Mouse (Mus musculus): ENCODE measurements around the gene Otog. TPM values are rescaled to one million over a fixed set of nuclear protein-coding genes. Genes with fewer than 3 reads are reported as not detected.

Otog gene
- total and polyA plus RNA-seq, 2 experiments from 2014 or later: 0.01 to 0.11 TPM

GRCm38 (mm10) chr7:46226936-46227335 lies 13.9 kb upstream of the Otog start:
- H3K4me2 ChIP-seq (ENCODE audit: low read depth, low read length, poor library complexity, severe bottlenecking): no peak overlapping the region
- H3K27me3 ChIP-seq (ENCODE audit: insufficient read depth, low read length): no peaks in the 10 kb centered on the region
- peak; percentile 52 for DNase-seq (ENCODE audit: low spot score)
- H3K36me3 ChIP-seq (ENCODE audit: insufficient read depth, low read length): no peaks in the 10 kb centered on the region
- H3K27ac ChIP-seq (ENCODE audit: low read depth, low read length): no peak overlapping the region
- H3K9ac ChIP-seq (replicated peaks; ENCODE audit: low read length, poor library complexity, severe bottlenecking): no peak overlapping the region
- H3K9me3 ChIP-seq (ENCODE audit: low read length): no peaks in the 10 kb centered on the region
- no peak for TF ChIP-seq CTCF (IDR thresholded peaks at IDR 0.05)
- no peak for ATAC-seq (ENCODE audit: low FRiP score)
- H3K4me3 ChIP-seq (ENCODE audit: low read depth, low read length): no peak overlapping the region
- WGBS: 56% methylated on average over 4 of the region's 4 CpGs
- no peaks in the 10 kb centered on the region for H3K4me1 ChIP-seq (ENCODE audit: insufficient read depth, low read length)

DNA sequence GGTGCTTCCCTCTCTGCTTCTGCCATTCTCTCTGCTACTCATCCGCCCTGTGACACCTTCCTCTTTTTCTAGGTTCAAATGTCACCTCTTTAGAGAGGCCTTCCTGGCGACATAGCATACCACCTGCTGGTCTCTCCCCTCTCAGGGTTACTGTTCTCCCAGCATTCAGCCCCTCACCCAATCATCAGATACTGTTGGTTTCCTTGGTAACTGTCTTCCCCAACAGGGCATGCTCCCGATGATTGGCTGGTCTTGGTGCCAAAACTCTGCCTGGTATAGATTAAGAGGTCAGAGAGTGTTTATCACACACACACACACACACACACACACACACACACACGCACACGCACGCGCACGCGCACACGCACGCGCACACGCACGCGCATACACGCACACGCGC lies 4.8 kb upstream of the Otog start:
- Histone ChIP-seq H3K9ac (replicated peaks; ENCODE audit: low read length, poor library complexity, severe bottlenecking) (no peak overlapping the region; the same call in 1 of the 2 replicates), H3K4me2 (ENCODE audit: low read depth, low read length, poor library complexity, severe bottlenecking) (no peak overlapping the region), H3K4me3 (ENCODE audit: low read depth, low read length) (no peak overlapping the region), H3K27me3 (ENCODE audit: insufficient read depth, low read length) (no peaks in the 10 kb centered on the region), H3K36me3 (ENCODE audit: insufficient read depth, low read length) (no peaks in the 10 kb centered on the region), H3K9me3 (ENCODE audit: low read length) (no peaks in the 10 kb centered on the region), H3K4me1 (ENCODE audit: insufficient read depth, low read length) (peaks cover 9% of the 10 kb centered on the region; the same call in 1 of the 2 replicates), H3K27ac (ENCODE audit: low read depth, low read length) (0 out of 2 replicates have a peak overlapping the region, but pooled peaks have one; percentile 32)
- TF ChIP-seq CTCF (IDR thresholded peaks at IDR 0.05): no peak
- 65% methylated on average over 18 of the region's 18 CpGs for WGBS
- DNase-seq (ENCODE audit: low spot score) (peak; percentile 62), ATAC-seq (ENCODE audit: low FRiP score) (peak; percentile 67)

GRCm38 (mm10) chr7:46236363-46236762 lies 4.4 kb upstream of the Otog start:
- TF ChIP-seq CTCF (IDR thresholded peaks at IDR 0.05): no peak
- Histone ChIP-seq H3K9me3 (ENCODE audit: low read length) (no peaks in the 10 kb centered on the region), H3K9ac (replicated peaks; ENCODE audit: low read length, poor library complexity, severe bottlenecking) (no peak overlapping the region), H3K4me1 (ENCODE audit: insufficient read depth, low read length) (peaks cover 9% of the 10 kb centered on the region; the same call in 1 of the 2 replicates), H3K27ac (ENCODE audit: low read depth, low read length) (peak overlapping the region; percentile 32; the same call in 1 of the 2 replicates), H3K27me3 (ENCODE audit: insufficient read depth, low read length) (no peaks in the 10 kb centered on the region), H3K4me2 (ENCODE audit: low read depth, low read length, poor library complexity, severe bottlenecking) (no peak overlapping the region), H3K4me3 (ENCODE audit: low read depth, low read length) (no peak overlapping the region), H3K36me3 (ENCODE audit: insufficient read depth, low read length) (no peaks in the 10 kb centered on the region)
- 75% methylated on average over 15 of the region's 15 CpGs for WGBS
- ATAC-seq (ENCODE audit: low FRiP score) (peak; percentile 36; the same call in 1 of the 2 replicates), DNase-seq (ENCODE audit: low spot score) (no peak)

GRCm38 (mm10) chr7:46237192-46237591 lies 3.6 kb upstream of the Otog start:
- no peak overlapping the region for H3K4me3 ChIP-seq (ENCODE audit: low read depth, low read length)
- ATAC-seq (ENCODE audit: low FRiP score): no peak
- WGBS: 63% methylated on average over 7 of the region's 7 CpGs

DNA sequence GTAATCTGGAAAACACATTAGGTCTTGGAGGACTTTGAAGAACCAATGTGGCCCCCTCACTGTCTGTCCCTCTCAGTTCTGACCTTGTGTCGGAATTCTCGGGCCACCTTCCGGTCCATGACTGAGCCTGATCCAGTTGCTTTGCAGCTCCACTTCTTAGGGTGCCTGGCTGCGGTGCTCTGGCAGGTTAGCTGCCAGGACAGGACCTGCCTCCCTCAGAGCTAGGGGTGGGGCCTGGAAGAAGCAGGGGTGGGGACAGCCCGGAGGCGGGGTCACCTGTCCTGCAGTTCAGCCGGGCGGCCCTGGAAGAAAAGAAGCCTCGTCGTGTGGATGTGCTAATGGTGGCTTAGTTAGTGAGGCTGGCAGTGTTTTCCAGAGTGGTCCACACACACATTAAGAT lies 2.4 kb upstream of the Otog start, which contains the start of gene Ush1c:
Gene Ush1c (minus strand): TSS at position 158 of the 400 bp plus-strand sequence.
- H3K9me3 ChIP-seq (ENCODE audit: low read length): no peaks in the 10 kb centered on the region
- no peak for DNase-seq (ENCODE audit: low spot score)
- WGBS: 34% methylated on average over 10 of the region's 10 CpGs

More at GRCm38 (mm10) chr7:46237192-46237591, 3.6 kb upstream of the Otog start:
- no peak overlapping the region for H3K4me2 ChIP-seq (ENCODE audit: low read depth, low read length, poor library complexity, severe bottlenecking)
- peaks cover 9% of the 10 kb centered on the region; the same call in 1 of the 2 replicates for H3K4me1 ChIP-seq (ENCODE audit: insufficient read depth, low read length)
- H3K27ac ChIP-seq (ENCODE audit: low read depth, low read length): no peak overlapping the region
- no peaks in the 10 kb centered on the region for H3K36me3 ChIP-seq (ENCODE audit: insufficient read depth, low read length)
- no peaks in the 10 kb centered on the region for H3K27me3 ChIP-seq (ENCODE audit: insufficient read depth, low read length)
- no peaks in the 10 kb centered on the region for H3K9me3 ChIP-seq (ENCODE audit: low read length)
- DNase-seq (ENCODE audit: low spot score): no peak
- TF ChIP-seq CTCF (IDR thresholded peaks at IDR 0.05): no peak
- no peak overlapping the region for H3K9ac ChIP-seq (replicated peaks; ENCODE audit: low read length, poor library complexity, severe bottlenecking)

DNA sequence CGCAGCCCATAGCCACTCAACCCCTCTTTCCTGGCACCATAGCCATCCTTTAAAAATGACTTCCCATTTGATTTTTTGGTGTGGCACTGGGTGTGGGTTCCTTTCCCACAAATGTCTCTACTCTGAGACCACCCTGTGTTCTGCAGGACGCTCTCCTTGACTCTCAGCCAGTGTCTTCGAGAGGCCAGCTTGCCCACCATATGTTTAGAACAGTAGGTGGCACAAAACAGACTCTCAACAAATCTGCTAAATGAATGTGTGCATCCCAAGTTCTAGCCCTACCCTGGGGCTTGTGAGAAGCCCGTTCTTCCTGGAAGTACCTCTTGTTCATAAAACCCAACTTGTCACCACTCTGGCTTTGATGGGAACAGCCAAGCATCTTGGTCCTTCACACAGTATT lies 696 bp upstream of the Otog start:
- no peak overlapping the region for H3K4me3 ChIP-seq (ENCODE audit: low read depth, low read length)
- no peak overlapping the region for H3K4me2 ChIP-seq (ENCODE audit: low read depth, low read length, poor library complexity, severe bottlenecking)
- H3K9ac ChIP-seq (replicated peaks; ENCODE audit: low read length, poor library complexity, severe bottlenecking): no peak overlapping the region
- H3K27ac ChIP-seq (ENCODE audit: low read depth, low read length): no peak overlapping the region
- DNase-seq (ENCODE audit: low spot score) (no peak), ATAC-seq (ENCODE audit: low FRiP score) (no peak)
- H3K4me1 ChIP-seq (ENCODE audit: insufficient read depth, low read length): peaks cover 9% of the 10 kb centered on the region; the same call in 1 of the 2 replicates
- no peaks in the 10 kb centered on the region for H3K36me3 ChIP-seq (ENCODE audit: insufficient read depth, low read length)
- H3K9me3 ChIP-seq (ENCODE audit: low read length): no peaks in the 10 kb centered on the region
- WGBS: 83% methylated on average over 4 of the region's 4 CpGs
- H3K27me3 ChIP-seq (ENCODE audit: insufficient read depth, low read length): no peaks in the 10 kb centered on the region
- TF ChIP-seq CTCF (IDR thresholded peaks at IDR 0.05): no peak

More for the DNA sequence above, 2.4 kb upstream of the Otog start, which contains the start of gene Ush1c:
- ATAC-seq (ENCODE audit: low FRiP score): no peak
- Histone ChIP-seq H3K4me1 (ENCODE audit: insufficient read depth, low read length) (peaks cover 9% of the 10 kb centered on the region; the same call in 1 of the 2 replicates), H3K4me3 (ENCODE audit: low read depth, low read length) (no peak within 1 kb of the TSS), H3K4me2 (ENCODE audit: low read depth, low read length, poor library complexity, severe bottlenecking) (no peak within 1 kb of the TSS), H3K27ac (ENCODE audit: low read depth, low read length) (no peak within 1 kb of the TSS), H3K27me3 (ENCODE audit: insufficient read depth, low read length) (no peaks in the 10 kb centered on the region), H3K36me3 (ENCODE audit: insufficient read depth, low read length) (no peaks in the 10 kb centered on the region), H3K9ac (replicated peaks; ENCODE audit: low read length, poor library complexity, severe bottlenecking) (no peak within 1 kb of the TSS)
- no peak for TF ChIP-seq CTCF (IDR thresholded peaks at IDR 0.05)

All from midbrain, postnatal 0 days (tissue).